ENCODE assay signal across 29 mouse cellular contexts in genomic region chr8:107633734-107634133, GRCm38 (mm10).
"Had no signal": no experiment of that assay in that cellular context is flagged by ENCODE, and none has a peak within 500 bp of the region (broad histone marks: within the 10 kb centered on the region; RNA-seq: fewer than 3 reads in every experiment).

No protein-coding gene starts in this region.

- H3K4me1 ChIP-seq: heart, embryonic 13.5 days; heart, embryonic 15.5 days; hindbrain, embryonic 10.5 days; hindbrain, embryonic 12.5 days; hindbrain, embryonic 13.5 days; hindbrain, embryonic 15.5 days; intestine, embryonic 15.5 days; kidney, embryonic 15.5 days had no signal

- H3K36me3 ChIP-seq: heart, embryonic 13.5 days; heart, embryonic 15.5 days; hindbrain, embryonic 10.5 days; hindbrain, embryonic 12.5 days; hindbrain, embryonic 13.5 days; hindbrain, embryonic 15.5 days; intestine, embryonic 15.5 days; kidney, embryonic 15.5 days had no signal

- H3K27me3 ChIP-seq: heart, embryonic 13.5 days; heart, embryonic 15.5 days; hindbrain, embryonic 12.5 days; hindbrain, embryonic 13.5 days; hindbrain, embryonic 15.5 days; intestine, embryonic 15.5 days; kidney, embryonic 15.5 days had no signal

- DNase-seq: heart, postnatal 10 days; heart, postnatal 14 days; heart, postnatal 36 days; heart, postnatal 4 days; kidney, adult 11 months; kidney, adult 18-20 months; kidney, adult 2 months; kidney, adult 8-10 months; kidney, adult 9 months; kidney, postnatal 10 days; kidney, postnatal 14 days; kidney, postnatal 25 days; kidney, postnatal 36 days; kidney, postnatal 4 days; layer of hippocampus, adult 9-11 months; layer of hippocampus, postnatal 36 days had no signal

- H3K4me3 ChIP-seq: heart, embryonic 13.5 days; heart, embryonic 15.5 days; hindbrain, embryonic 10.5 days; hindbrain, embryonic 12.5 days; hindbrain, embryonic 13.5 days; hindbrain, embryonic 15.5 days; intestine, embryonic 15.5 days; kidney, embryonic 15.5 days; layer of hippocampus, adult 2 months; left cerebral cortex, adult 2 months had no signal

- H3K9me3 ChIP-seq: heart, embryonic 13.5 days; heart, embryonic 15.5 days; hindbrain, embryonic 10.5 days; hindbrain, embryonic 12.5 days; hindbrain, embryonic 13.5 days; hindbrain, embryonic 15.5 days; intestine, embryonic 15.5 days; kidney, embryonic 15.5 days had no signal

- H3K9ac ChIP-seq: heart, embryonic 13.5 days; heart, embryonic 15.5 days; hindbrain, embryonic 12.5 days; hindbrain, embryonic 13.5 days; hindbrain, embryonic 14.5 days; hindbrain, embryonic 15.5 days; intestine, embryonic 15.5 days; kidney, embryonic 15.5 days had no signal

- H3K27ac ChIP-seq: heart, embryonic 13.5 days; heart, embryonic 15.5 days; hindbrain, embryonic 10.5 days; hindbrain, embryonic 12.5 days; hindbrain, embryonic 13.5 days; hindbrain, embryonic 14.5 days; hindbrain, embryonic 15.5 days; hindbrain, postnatal 0 days; intestine, embryonic 15.5 days; kidney, embryonic 15.5 days; kidney, postnatal 0 days; layer of hippocampus, adult 2 months; left cerebral cortex, adult 2 months had no signal
